Mouse (Mus musculus) mesoderm, embryonic 11.5 days (tissue): ENCODE results near the gene Rab11b.

Source experiments
- DNase-seq: peaks from one replicate; pipeline ENCODE4 v3.0.0-alpha.2; 2012; ENCODE audit warnings: low read depth, low spot score

The Rab11b gene

DNA sequence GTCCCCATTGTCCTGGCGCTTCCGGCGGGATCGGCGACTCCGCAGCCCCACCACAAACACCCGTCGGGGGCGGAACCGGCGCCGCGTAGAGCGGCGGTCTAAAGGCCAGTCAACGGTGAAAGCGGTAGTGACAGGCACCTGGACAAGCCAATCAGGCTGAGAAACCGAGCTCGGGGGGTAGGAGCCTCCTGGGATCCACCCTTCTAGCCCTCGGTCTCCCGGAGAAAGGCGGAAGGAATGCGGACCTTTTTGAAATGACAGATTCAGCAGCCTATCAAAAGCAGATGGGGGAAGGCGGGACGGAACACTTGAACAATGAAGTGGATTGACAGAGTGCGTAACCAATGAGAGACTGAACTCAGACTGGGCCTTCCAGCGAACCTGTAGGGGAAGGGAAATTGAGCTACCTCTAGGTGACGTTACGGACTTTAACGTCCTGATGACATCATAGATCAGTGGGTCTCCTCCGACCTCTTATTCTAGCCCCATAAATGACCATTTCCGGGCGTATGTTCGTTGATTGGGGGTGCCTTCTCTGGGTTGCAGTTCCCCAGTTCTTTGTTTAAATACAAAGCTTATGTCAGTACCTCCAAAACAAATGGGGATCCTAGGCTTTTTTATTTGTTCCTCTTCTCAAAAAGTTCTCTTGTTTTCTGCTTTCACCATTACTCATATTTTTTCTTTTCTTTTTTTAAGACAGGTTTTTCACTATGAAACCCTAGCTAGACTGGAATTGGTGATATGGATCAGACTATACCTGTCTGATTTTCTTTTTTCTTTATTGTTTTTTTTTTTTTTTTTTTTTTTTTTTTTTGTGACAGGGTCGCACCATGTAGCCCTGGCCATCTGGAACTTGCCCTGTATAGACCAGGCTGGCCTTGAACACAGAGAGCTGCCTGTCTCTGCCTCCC is at the start of gene Rab11b:
Rab11b (minus strand) TSS at position 276 of the 911 bp plus-strand sequence.
- peak; percentile 100 for DNase-seq

- DNase-seq: no peak
These were observed 47.9 kb upstream of the Rab11b start for GRCm38 (mm10) chr17:33808192-33808591.

- DNase-seq: no peak
These were observed 47.0 kb upstream of the Rab11b start for GRCm38 (mm10) chr17:33807181-33807888.

GRCm38 (mm10) chr17:33804745-33805144 is 44.4 kb upstream of the Rab11b start:
- no peak for DNase-seq

GRCm38 (mm10) chr17:33804205-33804604 is 43.9 kb upstream of the Rab11b start:
- no peak for DNase-seq

DNA sequence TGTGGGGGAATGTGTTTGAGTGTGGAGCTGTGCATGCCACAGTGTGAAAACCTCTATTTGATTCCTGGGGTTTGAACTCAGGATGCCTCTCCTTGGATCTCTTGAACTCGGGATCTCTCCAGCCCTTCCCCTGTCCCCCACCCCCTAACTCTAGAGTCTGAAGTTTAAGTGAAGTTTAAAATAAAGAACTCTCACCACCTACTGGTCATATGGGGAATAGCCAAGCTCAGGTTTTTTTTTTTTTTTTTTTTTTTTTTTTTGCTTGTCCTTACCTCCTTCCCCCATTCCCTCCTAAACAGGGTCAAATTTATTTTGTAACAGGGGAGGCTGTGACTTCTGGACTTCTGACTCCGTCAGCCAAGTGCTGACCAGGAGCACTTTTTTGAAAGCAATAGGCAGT is 41.9 kb upstream of the Rab11b start:
- DNase-seq: no peak

DNA sequence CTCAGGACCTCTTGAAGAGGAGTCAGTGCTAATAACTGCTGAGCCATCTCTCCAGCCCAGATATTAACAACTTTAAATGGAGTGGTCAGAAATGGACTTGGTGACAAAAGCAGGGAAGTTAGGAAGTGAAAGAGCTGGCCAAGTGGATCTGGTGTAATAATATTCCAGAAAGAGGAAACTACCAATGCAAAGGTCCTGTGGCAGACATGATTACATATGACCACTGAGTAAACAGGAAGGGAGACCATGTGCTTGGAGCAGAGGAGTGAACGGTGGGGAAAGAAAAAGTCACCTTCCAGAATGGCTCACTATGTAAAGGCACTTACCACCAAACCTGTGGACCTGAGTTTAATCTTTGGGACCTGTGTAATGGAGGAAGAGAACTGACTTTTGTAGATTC is 38.9 kb upstream of the Rab11b start:
- DNase-seq: no peak

GRCm38 (mm10) chr17:33798306-33798705 is 38.0 kb upstream of the Rab11b start:
- no peak for DNase-seq

- no peak for DNase-seq
These were observed 28.4 kb upstream of the Rab11b start for GRCm38 (mm10) chr17:33788732-33789131.

- no peak for DNase-seq
These were observed 26.0 kb upstream of the Rab11b start for GRCm38 (mm10) chr17:33786375-33786774.

- DNase-seq: no peak
These were observed 24.6 kb upstream of the Rab11b start for GRCm38 (mm10) chr17:33784939-33785338.

GRCm38 (mm10) chr17:33783408-33783807 is 23.1 kb upstream of the Rab11b start:
- no peak for DNase-seq

DNA sequence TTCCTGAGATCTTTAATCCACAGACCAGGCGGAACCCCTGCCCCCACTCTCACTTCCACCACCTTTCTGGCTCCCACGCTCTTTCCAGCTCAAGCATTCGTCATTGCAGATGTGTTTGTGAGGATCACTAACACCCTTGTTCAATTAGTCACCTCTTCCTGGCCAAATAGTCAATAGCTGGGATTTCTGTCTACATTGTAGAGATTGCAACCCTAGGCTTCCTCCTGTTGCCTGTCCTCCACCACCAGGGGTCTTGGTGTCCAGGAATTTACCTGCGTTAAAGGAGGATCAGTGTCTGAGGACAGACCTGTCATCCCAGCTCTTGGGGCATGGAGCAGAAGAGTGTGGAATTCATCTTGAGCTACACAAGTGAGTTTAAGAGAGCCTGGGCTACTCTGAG is 21.7 kb upstream of the Rab11b start:
- no peak for DNase-seq

- DNase-seq: peak; percentile 74
These were observed 21.0 kb upstream of the Rab11b start, which contains the start of gene Angptl4 for GRCm38 (mm10) chr17:33781124-33781977. Gene Angptl4 (minus strand): TSS chr17:33781830.

DNA sequence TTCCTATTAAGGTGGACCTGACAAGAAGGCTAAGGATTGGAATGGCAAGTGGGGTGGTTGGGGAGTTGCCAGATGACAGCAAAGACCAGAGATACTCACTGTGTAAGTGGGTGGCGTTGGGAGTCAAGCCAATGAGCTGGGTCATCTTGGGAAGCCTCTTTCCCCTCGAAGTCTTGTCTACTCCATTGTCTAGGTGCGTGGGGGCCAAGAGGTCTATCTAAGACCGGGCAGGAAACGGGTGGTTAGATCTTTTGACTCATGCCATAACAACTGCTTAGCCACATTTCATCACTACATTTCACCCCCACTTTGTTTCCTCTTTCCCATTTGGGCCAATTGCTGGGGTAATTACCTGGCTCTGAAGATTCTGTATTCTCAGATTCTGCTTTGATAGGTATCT is 20.1 kb upstream of the Rab11b start:
- DNase-seq: no peak

- DNase-seq: no peak
These were observed 19.6 kb upstream of the Rab11b start for GRCm38 (mm10) chr17:33779967-33780295.

DNA sequence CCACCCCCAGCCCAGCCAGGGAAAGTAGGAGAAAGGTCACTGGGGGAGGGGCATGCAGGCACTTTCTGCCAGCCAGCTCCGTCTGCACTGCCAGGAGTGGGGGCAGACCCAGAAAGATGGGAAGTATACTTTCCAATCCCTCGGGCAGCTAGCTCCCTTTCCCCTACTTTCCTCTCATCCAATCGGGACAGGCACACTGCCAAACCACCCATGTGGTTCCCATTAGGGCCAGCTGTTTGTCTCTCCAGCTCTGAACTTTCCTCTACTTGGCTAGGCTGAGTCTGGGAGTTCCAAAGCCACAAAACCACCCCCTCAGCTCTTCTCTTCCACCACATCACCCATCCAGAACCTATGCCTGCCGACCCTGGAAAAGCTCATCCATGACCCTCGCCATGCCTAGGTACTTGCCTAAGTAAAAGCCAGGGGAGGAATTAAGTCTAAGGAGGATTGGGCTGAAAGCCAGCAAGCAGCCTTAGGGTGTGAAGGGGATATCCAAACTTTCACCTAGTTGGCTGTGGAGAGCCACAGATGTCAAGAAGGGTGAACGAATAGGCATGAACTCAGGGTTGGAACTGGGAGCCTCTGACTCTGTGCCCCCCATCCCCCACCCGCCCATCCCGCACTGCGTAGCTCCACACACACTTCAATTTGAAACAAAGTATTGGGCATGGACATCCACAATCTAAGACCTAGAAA is 19.1 kb upstream of the Rab11b start:
- peak; percentile 85 for DNase-seq

DNA sequence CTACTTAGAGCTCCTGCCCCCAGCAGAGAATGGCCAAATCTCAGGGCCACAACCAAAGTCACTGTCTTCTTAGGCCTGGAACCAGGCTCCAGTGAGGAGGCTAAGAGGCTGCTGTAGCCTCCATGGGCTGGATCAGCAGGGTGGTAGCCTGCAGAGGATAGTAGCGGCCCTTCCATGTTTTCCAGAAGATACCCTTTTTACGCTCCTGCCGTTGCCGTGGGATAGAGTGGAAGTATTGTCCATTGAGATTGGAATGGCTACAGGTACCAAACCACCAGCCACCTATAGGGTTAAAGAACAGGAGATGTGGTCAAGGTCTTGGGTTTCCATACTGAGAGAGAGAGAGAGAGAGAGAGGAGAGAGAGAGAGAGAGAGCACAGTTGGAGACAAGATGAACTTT is 15.0 kb upstream of the Rab11b start:
- no peak for DNase-seq

DNA sequence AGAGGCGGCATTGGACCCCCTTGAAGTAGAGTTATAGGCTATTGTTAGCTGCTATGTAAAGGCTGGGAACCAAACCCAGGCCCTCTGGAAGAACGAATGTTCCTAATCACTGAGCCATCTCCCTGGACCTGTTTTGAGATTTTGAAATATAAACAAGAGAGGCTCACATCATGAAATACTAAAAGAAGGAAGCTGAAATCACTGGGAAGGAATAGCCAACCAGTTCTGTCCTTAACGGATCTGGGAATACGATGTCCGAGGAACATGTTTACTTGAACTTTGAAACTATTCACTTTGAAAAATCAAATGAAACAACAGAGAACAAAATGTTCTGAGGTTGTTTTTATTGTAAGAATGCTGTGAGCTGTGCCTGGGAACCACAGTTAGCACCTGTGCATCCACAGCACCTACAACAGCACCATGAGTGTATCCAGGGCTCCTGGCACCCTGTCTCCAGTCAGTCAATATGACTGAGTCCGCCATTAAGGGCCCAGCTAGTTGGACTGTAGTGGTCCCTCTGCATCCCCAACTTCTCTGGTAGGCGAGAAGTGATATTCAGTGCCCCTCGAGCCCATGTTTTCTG is 14.3 kb upstream of the Rab11b start:
- DNase-seq: no peak

GRCm38 (mm10) chr17:33773871-33774572 is 13.7 kb upstream of the Rab11b start:
- no peak for DNase-seq
